Mouse (Mus musculus) heart, postnatal 0 days (tissue): ENCODE measurements at regions not wholly inside any gene's neighbourhood (a gene's known extent, or its start where the extent isn't known, plus 50 kb on each side); places are given as distances from the start of the nearest gene placed in this dataset.

Experiments used
- CTCF ChIP-seq: IDR thresholded peaks from 2 replicates; pipeline ENCODE4 v1.5.1; 2016; ENCODE audit warnings: antibody characterized with exemption, control low read depth, low read depth
- EP300 ChIP-seq: IDR thresholded peaks from 2 replicates; pipeline ENCODE4 v1.6.1; 2016; ENCODE audit warnings: antibody characterized with exemption, low read depth

DNA sequence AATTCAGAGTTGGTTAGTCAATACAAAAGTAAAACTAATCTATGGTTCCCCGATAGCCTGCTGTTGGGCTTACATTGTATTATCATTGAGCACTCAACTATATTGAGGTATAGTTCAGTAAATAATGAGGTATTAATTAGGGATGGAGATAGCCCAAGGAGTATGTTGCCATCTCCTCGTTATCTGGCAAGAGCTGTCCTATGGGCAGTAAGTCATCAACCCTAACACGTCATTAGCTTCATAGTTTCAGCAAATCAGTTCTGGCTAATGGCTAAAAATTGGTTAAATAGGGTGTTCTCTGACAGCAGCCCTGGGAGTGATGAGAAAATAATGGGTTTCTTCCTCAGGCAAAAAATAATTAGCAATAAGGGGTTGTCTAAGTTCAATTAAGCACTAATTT, 236.4 kb upstream of the Pld5 start:
- TF ChIP-seq CTCF: no peak
- no peak for TF ChIP-seq EP300
